Mouse (Mus musculus) heart, embryonic 14.5 days (tissue): Measurements from ENCODE around the gene Erbin. TPM values are rescaled to one million over a fixed set of nuclear protein-coding genes. Genes with fewer than 3 reads are reported as not detected.
A peak's percentile ranks its signal among the peaks of the same experiment; 100 is the strongest.

ENCODE experiments used
- ATAC-seq: fragments of 200-750 bp; cut with Nextera tagmentation; 2 replicates; pipeline ENCODE4 v1.8.0; 2017; ENCODE audit warnings: low read depth, moderate TSS enrichment; ENCODE audit not compliant: insufficient number of reproducible peaks, insufficient read depth, low FRiP score
- H3K27ac ChIP-seq, 2 experiments: fragments of 200-500 bp in 1 of 2; fragments of 300-500 bp in 1 of 2; sonication (generic) in 1 of 2; replicated peaks in 1 of 2; 2 replicates each; pipeline ENCODE4 v1.5.1; 2012 to 2014; ENCODE audit warnings: low read depth in 2 of 2, low read length in 2 of 2, control low read depth in 1 of 2, mild to moderate bottlenecking in 1 of 2, mixed read lengths in 1 of 2; ENCODE audit not compliant: control insufficient read depth in 1 of 2, insufficient read depth in 1 of 2
- H3K27me3 ChIP-seq: fragments of 300-500 bp; sonication (generic); 2 replicates; pipeline ENCODE4 v1.6.1; 2014; ENCODE audit warnings: mild to moderate bottlenecking, low read length, control low read depth; ENCODE audit not compliant: control insufficient read depth, insufficient read depth
- H3K36me3 ChIP-seq: fragments of 300-500 bp; sonication (generic); 2 replicates; pipeline ENCODE4 v1.6.1; 2014; ENCODE audit warnings: mild to moderate bottlenecking, control low read depth, low read length, mixed read lengths; ENCODE audit not compliant: control insufficient read depth, insufficient read depth
- H3K4me1 ChIP-seq, 2 experiments: fragments of 200-500 bp in 1 of 2; fragments of 300-500 bp in 1 of 2; sonication (generic) in 1 of 2; 2 replicates each; pipeline ENCODE4 v1.6.1; 2012 to 2014; ENCODE audit warnings: low read length in 2 of 2, control low read depth in 1 of 2, mixed read lengths in 1 of 2; ENCODE audit not compliant: control insufficient read depth in 2 of 2, insufficient read depth in 2 of 2
- H3K4me2 ChIP-seq: fragments of 300-500 bp; sonication (generic); 2 replicates; pipeline ENCODE4 v1.6.1; 2014; ENCODE audit warnings: mild to moderate bottlenecking, low read length
- H3K4me3 ChIP-seq, 2 experiments: fragments of 200-500 bp in 1 of 2; fragments of 300-500 bp in 1 of 2; sonication (generic) in 1 of 2; 2 replicates each; pipeline ENCODE4 v1.5.1; 2012 to 2014; ENCODE audit warnings: low read length in 2 of 2, mild to moderate bottlenecking in 2 of 2, control low read depth in 1 of 2, low read depth in 1 of 2, moderate library complexity in 1 of 2; ENCODE audit not compliant: control insufficient read depth in 1 of 2, insufficient read depth in 1 of 2
- H3K9ac ChIP-seq: fragments of 300-500 bp; sonication (generic); 2 replicates; pipeline ENCODE4 v1.6.1; 2014; ENCODE audit warnings: mild to moderate bottlenecking, low read length
- H3K9me3 ChIP-seq: fragments of 300-500 bp; sonication (generic); 2 replicates; pipeline ENCODE4 v1.6.1; 2016; ENCODE audit warnings: low read length, control low read depth; ENCODE audit not compliant: control insufficient read depth
- WGBS: fragments of 180-500 bp; shearing (Covaris S2); extraction: QIAGEN DNeasy Blood & Tissue Kit; methylation state at CpG from one replicate; pipeline ENCODE4 v1.1.7; 2014; 5-methylcytosine and 5-hydroxymethylcytosine counted together
- polyA plus RNA-seq: library from polyadenylated mRNA; unstranded; fragments of >200 nt; fragmentation: Nextera tagmentation; extraction: Ambion mirVana; gene quantifications from 2 replicates; pipeline ENCODE4 v1.2.1, GENCODE M21; 2014

Gene Erbin
- polyA plus RNA-seq, 1 experiment from 2014 or later: 24.8 TPM

- no peak for ATAC-seq
- 71% methylated on average over 5 of the region's 5 CpGs for WGBS
- Histone ChIP-seq H3K9ac (no peak overlapping the region), H3K4me1 (peaks cover 0 to 9% of the 10 kb centered on the region in 2 experiments; a peak in 2 of 4 replicates), H3K27me3 (no peaks in the 10 kb centered on the region), H3K4me2 (no peak overlapping the region), H3K4me3 (no peak overlapping the region), H3K9me3 (no peaks in the 10 kb centered on the region), H3K36me3 (peaks cover 79% of the 10 kb centered on the region), H3K27ac (peak overlapping the region in 1 of 2 experiments; percentile 59; a peak in 2 of 4 replicates)
Measured at GRCm38 (mm10) chr13:103841287-103842201, 78.8 kb downstream of the Erbin start.

DNA sequence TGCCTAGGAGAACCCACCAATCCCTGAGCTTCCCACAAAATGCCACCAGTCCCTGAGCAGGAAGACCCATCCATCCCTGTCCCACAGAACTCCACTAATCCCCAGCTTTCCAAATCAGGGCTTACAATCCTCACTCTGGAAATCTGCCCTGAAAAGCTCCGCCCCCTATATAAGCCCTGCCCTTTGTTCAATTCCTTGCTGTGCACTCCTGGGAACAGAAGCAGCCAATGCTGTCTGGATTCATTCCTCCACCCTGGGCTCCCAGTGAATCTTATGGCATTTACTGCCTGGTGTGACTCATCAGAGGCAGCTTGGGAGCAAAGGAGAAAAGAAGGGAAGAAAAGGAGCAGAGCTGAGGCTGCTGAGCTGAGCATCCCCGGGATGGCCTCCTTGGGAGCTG lies 81.7 kb downstream of the Erbin start:
- H3K4me1 ChIP-seq: peaks cover 0 to 9% of the 10 kb centered on the region in 2 experiments; a peak in 2 of 4 replicates
- no peaks in the 10 kb centered on the region for H3K9me3 ChIP-seq
- no peak for ATAC-seq
- no peak overlapping the region for H3K9ac ChIP-seq
- no peak overlapping the region for H3K27ac ChIP-seq
- peaks cover 74% of the 10 kb centered on the region for H3K36me3 ChIP-seq
- no peaks in the 10 kb centered on the region for H3K27me3 ChIP-seq
- H3K4me3 ChIP-seq: no peak overlapping the region
- WGBS: 87% methylated on average over 2 of the region's 2 CpGs
- no peak overlapping the region for H3K4me2 ChIP-seq

- H3K4me3 ChIP-seq: no peak overlapping the region
- H3K36me3 ChIP-seq: peaks cover 57% of the 10 kb centered on the region
- 91% methylated on average over 2 of the region's 2 CpGs for WGBS
- H3K4me1 ChIP-seq: no peaks in the 10 kb centered on the region
- no peak for ATAC-seq
- no peak overlapping the region for H3K9ac ChIP-seq
- no peaks in the 10 kb centered on the region for H3K27me3 ChIP-seq
- no peak overlapping the region for H3K4me2 ChIP-seq
- H3K9me3 ChIP-seq: no peaks in the 10 kb centered on the region
- no peak overlapping the region for H3K27ac ChIP-seq
Measured at GRCm38 (mm10) chr13:103829623-103830135, 90.6 kb downstream of the Erbin start.

- WGBS: 95% methylated on average over 1 of the region's 1 CpGs
- H3K27ac ChIP-seq: no peak overlapping the region
Measured at GRCm38 (mm10) chr13:103822270-103822669, 98.0 kb downstream of the Erbin start.

DNA sequence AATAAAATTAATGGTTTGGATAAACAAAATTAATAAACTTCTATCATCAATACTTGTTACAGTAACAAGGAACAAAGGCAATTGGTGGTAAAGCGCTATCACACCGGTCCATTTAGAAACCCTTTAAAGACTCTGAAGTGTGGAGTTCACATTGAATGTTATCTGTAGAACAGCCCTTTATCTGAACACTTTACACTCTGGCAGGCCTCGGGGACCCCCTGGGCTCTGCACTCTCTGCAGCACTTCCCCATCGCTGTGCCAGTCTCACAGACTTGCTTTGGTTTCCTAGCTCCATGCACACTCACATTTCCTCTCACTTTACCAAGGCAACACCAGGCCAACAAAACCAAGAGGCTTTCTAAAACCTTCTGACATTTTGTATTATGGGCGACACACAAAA lies 100.9 kb downstream of the Erbin start:
- H3K27ac ChIP-seq: no peak overlapping the region
- H3K4me3 ChIP-seq: no peak overlapping the region
- WGBS: 36% methylated on average over 5 of the region's 5 CpGs
- H3K27me3 ChIP-seq: no peaks in the 10 kb centered on the region
- no peak overlapping the region for H3K4me2 ChIP-seq
- no peaks in the 10 kb centered on the region for H3K9me3 ChIP-seq
- ATAC-seq: no peak
- no peaks in the 10 kb centered on the region for H3K4me1 ChIP-seq
- H3K36me3 ChIP-seq: peaks cover 53% of the 10 kb centered on the region
- H3K9ac ChIP-seq: no peak overlapping the region

More at GRCm38 (mm10) chr13:103822270-103822669, 98.0 kb downstream of the Erbin start:
- no peaks in the 10 kb centered on the region for H3K9me3 ChIP-seq
- ATAC-seq: no peak
- no peak overlapping the region for H3K4me3 ChIP-seq
- H3K9ac ChIP-seq: no peak overlapping the region
- peaks cover 52% of the 10 kb centered on the region for H3K36me3 ChIP-seq
- H3K4me2 ChIP-seq: no peak overlapping the region
- no peaks in the 10 kb centered on the region for H3K4me1 ChIP-seq
- H3K27me3 ChIP-seq: no peaks in the 10 kb centered on the region

GRCm38 (mm10) chr13:103817935-103818334 lies 102.4 kb downstream of the Erbin start:
- H3K4me1 ChIP-seq: no peaks in the 10 kb centered on the region
- H3K9me3 ChIP-seq: no peaks in the 10 kb centered on the region
- no peak overlapping the region for H3K4me2 ChIP-seq
- peaks cover 57% of the 10 kb centered on the region for H3K36me3 ChIP-seq
- no peak overlapping the region for H3K9ac ChIP-seq
- WGBS: 87% methylated on average over 3 of the region's 3 CpGs
- H3K4me3 ChIP-seq: no peak overlapping the region
- H3K27me3 ChIP-seq: no peaks in the 10 kb centered on the region
- no peak for ATAC-seq
- no peak overlapping the region for H3K27ac ChIP-seq

DNA sequence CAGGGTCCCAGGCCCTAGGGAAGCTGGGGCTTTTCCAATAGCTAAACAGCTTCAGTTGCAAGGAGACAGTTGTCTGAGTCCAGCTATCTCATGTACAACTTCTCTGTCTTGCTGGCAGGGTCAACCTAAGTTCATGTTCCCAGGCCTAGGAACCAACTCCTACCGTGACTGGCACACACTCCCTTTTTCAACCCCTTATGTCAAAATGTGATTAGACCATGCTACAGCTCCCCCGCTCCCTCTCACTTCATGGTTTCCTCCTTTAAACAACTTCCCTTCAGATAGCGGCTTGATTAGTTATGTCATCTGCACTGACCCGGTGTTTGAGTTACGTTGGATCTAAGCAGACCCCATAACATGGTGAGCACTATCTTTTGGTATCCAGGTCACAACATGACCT lies 112.8 kb downstream of the Erbin start:
- WGBS: 44% methylated on average over 5 of the region's 5 CpGs
- no peak for ATAC-seq

More for the DNA sequence above, 112.8 kb downstream of the Erbin start:
- Histone ChIP-seq H3K27ac (no peak overlapping the region), H3K4me3 (no peak overlapping the region), H3K9me3 (no peaks in the 10 kb centered on the region), H3K4me1 (peaks cover 0 to 13% of the 10 kb centered on the region in 2 experiments; a peak in 2 of 4 replicates), H3K4me2 (no peak overlapping the region), H3K27me3 (no peaks in the 10 kb centered on the region), H3K36me3 (0 out of 2 replicates have a peak, but pooled peaks cover 3% of the 10 kb centered on the region), H3K9ac (no peak overlapping the region)
